Comparison of ENCODE assay signal across 19 mouse cellular contexts in the genomic region with DNA sequence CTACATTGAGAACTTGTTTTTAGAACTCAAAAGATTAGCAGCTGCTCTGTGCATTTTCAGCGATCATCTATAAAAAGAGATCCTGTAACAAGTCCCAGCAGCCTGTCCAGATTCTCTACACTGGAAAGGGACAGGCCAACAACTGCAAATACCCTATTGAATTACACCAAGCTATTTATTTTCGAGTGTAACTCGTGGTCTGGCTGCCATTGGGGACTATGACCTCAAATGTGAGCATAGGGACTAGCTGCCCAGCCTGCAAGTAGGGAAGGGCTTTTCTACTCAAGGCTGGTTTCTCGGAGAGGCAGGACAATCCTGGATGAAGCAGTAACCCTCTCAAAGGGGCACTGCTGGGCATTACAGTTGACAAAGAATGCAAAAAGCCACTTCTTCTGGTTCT. TPM values are rescaled to one million over a fixed set of nuclear protein-coding genes. Genes with fewer than 3 reads are reported as not detected.
A peak's percentile ranks its signal among the peaks of the same experiment; 100 is the strongest.
DNase-seq lines count a peak whose midpoint lies in the region; ATAC-seq lines count a peak whose summit lies in the region.
"Had no signal": no experiment of that assay in that cellular context is flagged by ENCODE, and none has a peak within 500 bp of the region (broad histone marks: within the 10 kb centered on the region; RNA-seq: fewer than 3 reads in every experiment).

No protein-coding gene starts in this region.

- no peaks in the 10 kb centered on the region for H3K9me3 ChIP-seq in embryonic facial prominence, embryonic 14.5 days (ENCODE audit: control insufficient read depth, low read length)
- H3K9me3 ChIP-seq in embryonic facial prominence, embryonic 10.5 days: no peaks in the 10 kb centered on the region
- H3K9me3 ChIP-seq: forebrain, embryonic 15.5 days; heart, embryonic 12.5 days; hindbrain, embryonic 12.5 days had no signal

- H3K27me3 ChIP-seq in embryonic facial prominence, embryonic 14.5 days (replicated peaks; ENCODE audit: control insufficient read depth, insufficient read depth, low read length): no peaks in the 10 kb centered on the region
- H3K27me3 ChIP-seq in embryonic facial prominence, embryonic 10.5 days (replicated peaks; ENCODE audit: low read depth, poor library complexity, severe bottlenecking): no peaks in the 10 kb centered on the region
- H3K27me3 ChIP-seq: forebrain, embryonic 15.5 days; heart, embryonic 12.5 days; hindbrain, embryonic 12.5 days; Patski had no signal

- H3K4me2 ChIP-seq in embryonic facial prominence, embryonic 14.5 days (ENCODE audit: low read depth, low read length): no peak overlapping the region
- H3K4me2 ChIP-seq: forebrain, embryonic 15.5 days; heart, embryonic 12.5 days; hindbrain, embryonic 12.5 days had no signal

- 73% methylated on average over 4 of the region's 4 CpGs for WGBS in embryonic facial prominence, embryonic 14.5 days
- WGBS in embryonic facial prominence, embryonic 10.5 days: 86% methylated on average over 4 of the region's 4 CpGs

- DNase-seq in embryonic facial prominence, embryonic 14.5 days (ENCODE audit: low spot score): peak; percentile 9
- DNase-seq in embryonic facial prominence, embryonic 10.5 days (ENCODE audit: low spot score): no peak
- DNase-seq in heart, adult 18-20 months: peak; percentile 6 to 22
- no peak for DNase-seq in heart, postnatal 4 days
- DNase-seq in gastrocnemius, postnatal 14 days: peak; percentile 19
- no peak for DNase-seq in right cerebral cortex, adult 2 months (ENCODE audit: low spot score in 2 of 2)
- DNase-seq in Muller cell, postnatal 12 days (ENCODE audit: inconsistent ontology term): no peak
- DNase-seq: adrenal gland, adult 2 months; adrenal gland, postnatal 36 days; cerebellum, adult 2 months; cerebellum, postnatal 10 days had no signal

- no peaks in the 10 kb centered on the region for H3K4me1 ChIP-seq in embryonic facial prominence, embryonic 14.5 days (ENCODE audit: control insufficient read depth, insufficient read depth, low read length)
- no peaks in the 10 kb centered on the region for H3K4me1 ChIP-seq in embryonic facial prominence, embryonic 10.5 days
- H3K4me1 ChIP-seq: forebrain, embryonic 15.5 days; heart, embryonic 12.5 days; hindbrain, embryonic 12.5 days had no signal

- no peak overlapping the region for H3K9ac ChIP-seq in embryonic facial prominence, embryonic 14.5 days (ENCODE audit: low read depth, low read length)
- H3K9ac ChIP-seq: forebrain, embryonic 15.5 days; heart, embryonic 12.5 days; hindbrain, embryonic 12.5 days had no signal

- no peak overlapping the region for H3K4me3 ChIP-seq in embryonic facial prominence, embryonic 14.5 days (ENCODE audit: low read depth, low read length)
- H3K4me3 ChIP-seq in embryonic facial prominence, embryonic 10.5 days: no peak overlapping the region
- H3K4me3 ChIP-seq: forebrain, embryonic 15.5 days; heart, embryonic 12.5 days; hindbrain, embryonic 12.5 days had no signal

- intact Hi-C loops in gastrocnemius, postnatal 14 days (cut with DNase I; ENCODE audit: low total_unique reads): no loop called here

- ATAC-seq in embryonic facial prominence, embryonic 14.5 days (ENCODE audit: low read depth): no peak
- ATAC-seq: activated CD4-positive, CD25-positive, alpha-beta regulatory T cell, adult 4 months; forebrain, embryonic 15.5 days; hindbrain, embryonic 16.5 days; inflammation-experienced regulatory T-cells, adult 6 months; intestine, postnatal 0 days; Patski had no signal

- no peak overlapping the region for H3K27ac ChIP-seq in embryonic facial prominence, embryonic 14.5 days (replicated peaks; ENCODE audit: low read depth, low read length)
- H3K27ac ChIP-seq in embryonic facial prominence, embryonic 10.5 days (replicated peaks): no peak overlapping the region
- H3K27ac ChIP-seq: forebrain, embryonic 15.5 days; hindbrain, embryonic 12.5 days had no signal

- peaks cover 37% of the 10 kb centered on the region for H3K36me3 ChIP-seq in embryonic facial prominence, embryonic 14.5 days (ENCODE audit: control insufficient read depth, insufficient read depth, low read length)
- peaks cover 47% of the 10 kb centered on the region for H3K36me3 ChIP-seq in embryonic facial prominence, embryonic 10.5 days (replicated peaks)

RNA-seq across cellular contexts. Expression of gene Bbs4, which starts 35.8 kb away (rescaled TPM):
- 14.2 and 15.3 TPM in 2 replicates for polyA plus RNA-seq in embryonic facial prominence, embryonic 14.5 days (2014; fragmentation: Nextera tagmentation; extraction: Ambion mirVana)
- 18.0 and 19.3 TPM in 2 replicates for polyA plus RNA-seq in embryonic facial prominence, embryonic 10.5 days (2016; fragmentation: Nextera tagmentation; extraction: Ambion mirVana)
- 1 to 10 TPM; 2.7 to 3.2 TPM for total RNA-seq in heart, adult 18-20 months (2021)
- 1 to 10 TPM; 3.2 to 4.2 TPM for total RNA-seq in heart, postnatal 4 days (2021)
- 1 to 10 TPM; 3.0 to 3.6 TPM for total RNA-seq in gastrocnemius, postnatal 14 days (2021)

Comparison
In these comparisons a context has a peak if more than half of its experiments do, and no peak if none do; other contexts are left out.
1. DNase-seq: peak in embryonic facial prominence, embryonic 14.5 days (single experiment), heart, adult 18-20 months (2 of 2) and gastrocnemius, postnatal 14 days (single experiment); none in embryonic facial prominence, embryonic 10.5 days (single experiment), heart, postnatal 4 days (single experiment), right cerebral cortex, adult 2 months (0 of 2) and Muller cell, postnatal 12 days (single experiment).